Mouse (Mus musculus) liver, embryonic 15.5 days (tissue): Measurements from ENCODE around the gene Sertad3. TPM values are rescaled to one million over a fixed set of nuclear protein-coding genes. Genes with fewer than 3 reads are reported as not detected.
A peak's percentile ranks its signal among the peaks of the same experiment; 100 is the strongest.

Experiments
- ATAC-seq: fragments of 200-750 bp; cut with Nextera tagmentation; 2 replicates; pipeline ENCODE4 v1.8.0; 2017; ENCODE audit warnings: moderate number of reproducible peaks, mild to moderate bottlenecking, moderate library complexity; ENCODE audit not compliant: insufficient read depth
- H3K27ac ChIP-seq: fragments of 300-500 bp; sonication (generic); replicated peaks from 2 replicates; pipeline ENCODE4 v1.5.1; 2015; ENCODE audit warnings: mild to moderate bottlenecking, inconsistent platforms
- H3K27me3 ChIP-seq: fragments of 300-500 bp; sonication (generic); 2 replicates; pipeline ENCODE4 v1.6.1; 2015; ENCODE audit warnings: mild to moderate bottlenecking, inconsistent platforms
- H3K36me3 ChIP-seq: fragments of 300-500 bp; sonication (generic); replicated peaks from 2 replicates; pipeline ENCODE4 v1.6.1; 2015; ENCODE audit warnings: moderate library complexity, mild to moderate bottlenecking, inconsistent platforms
- H3K4me1 ChIP-seq: fragments of 300-500 bp; sonication (generic); replicated peaks from 2 replicates; pipeline ENCODE4 v1.6.1; 2015; ENCODE audit warnings: inconsistent platforms
- H3K4me2 ChIP-seq: fragments of 300-500 bp; sonication (generic); 2 replicates; pipeline ENCODE4 v1.6.1; 2015; ENCODE audit warnings: moderate library complexity, mild to moderate bottlenecking, inconsistent platforms
- H3K4me3 ChIP-seq: fragments of 300-500 bp; sonication (generic); replicated peaks from 2 replicates; pipeline ENCODE4 v1.5.1; 2015; ENCODE audit warnings: mild to moderate bottlenecking, inconsistent platforms
- H3K9ac ChIP-seq: fragments of 300-500 bp; sonication (generic); 2 replicates; pipeline ENCODE4 v1.6.1; 2015; ENCODE audit warnings: moderate library complexity, mild to moderate bottlenecking, inconsistent platforms
- H3K9me3 ChIP-seq: fragments of 300-500 bp; sonication (generic); replicated peaks from 2 replicates; pipeline ENCODE4 v1.6.1; 2016; ENCODE audit warnings: inconsistent platforms
- WGBS: fragments of 180-500 bp; shearing (Covaris S2); methylation state at CpG from one replicate; pipeline ENCODE4 v1.1.7; 2015; ENCODE audit warnings: mixed read lengths; ENCODE audit not compliant: insufficient replicate concordance; 5-methylcytosine and 5-hydroxymethylcytosine counted together
- polyA plus RNA-seq: library from polyadenylated mRNA; unstranded; fragments of >200 nt; fragmentation: Nextera tagmentation; extraction: Ambion mirVana; gene quantifications from 2 replicates; pipeline ENCODE4 v1.2.1, GENCODE M21; 2015

Sertad3 gene
- 35.6 and 38.9 TPM in 2 replicates for polyA plus RNA-seq

DNA sequence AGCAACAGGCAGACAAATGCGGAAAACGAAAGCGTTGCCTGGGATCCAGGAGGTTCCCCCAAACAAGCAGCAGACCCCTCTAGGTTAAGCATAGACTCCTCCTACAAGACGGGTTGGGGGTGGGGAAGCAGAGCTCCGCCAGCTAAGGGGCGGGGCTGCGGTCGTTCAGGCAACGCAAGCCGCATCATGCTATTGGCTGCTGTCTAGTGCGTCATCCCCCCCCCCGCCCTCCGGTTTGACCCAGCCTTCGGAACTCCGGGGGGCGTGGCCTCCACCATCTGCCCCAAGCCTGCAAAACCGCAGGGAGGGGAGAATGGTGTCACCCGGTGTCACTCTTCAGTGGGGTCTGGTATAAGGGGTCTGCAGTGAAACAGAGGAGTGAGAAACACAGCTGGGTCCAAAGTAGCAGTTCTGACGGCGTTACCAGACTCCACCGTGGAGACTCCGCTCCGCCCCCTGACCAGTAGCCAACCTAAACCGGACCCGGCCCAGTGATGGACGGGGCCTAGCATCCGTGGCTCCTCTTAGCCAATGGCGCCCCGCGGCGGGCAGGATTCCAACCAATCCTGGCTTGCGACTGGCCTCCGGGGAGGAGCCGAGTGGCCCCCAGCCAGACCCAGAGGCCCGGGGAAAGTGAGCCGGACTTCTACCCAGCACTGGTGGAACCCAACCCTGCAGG lies at the start of gene Sertad3:
Gene Sertad3, plus strand, starts transcription at position 613 of the 679 bp plus-strand sequence.
- under 1% methylated on average over 36 of the region's 36 CpGs for WGBS
- Histone ChIP-seq H3K27me3 (no peaks in the 10 kb centered on the region), H3K9me3 (no peaks in the 10 kb centered on the region), H3K4me1 (peaks cover 44% of the 10 kb centered on the region), H3K27ac (peak within 1 kb of the TSS; percentile 98), H3K4me3 (peak within 1 kb of the TSS; percentile 85), H3K36me3 (peaks cover 30% of the 10 kb centered on the region), H3K4me2 (peak within 1 kb of the TSS; percentile 76), H3K9ac (peak within 1 kb of the TSS; percentile 95)
- ATAC-seq: peak; percentile 85

DNA sequence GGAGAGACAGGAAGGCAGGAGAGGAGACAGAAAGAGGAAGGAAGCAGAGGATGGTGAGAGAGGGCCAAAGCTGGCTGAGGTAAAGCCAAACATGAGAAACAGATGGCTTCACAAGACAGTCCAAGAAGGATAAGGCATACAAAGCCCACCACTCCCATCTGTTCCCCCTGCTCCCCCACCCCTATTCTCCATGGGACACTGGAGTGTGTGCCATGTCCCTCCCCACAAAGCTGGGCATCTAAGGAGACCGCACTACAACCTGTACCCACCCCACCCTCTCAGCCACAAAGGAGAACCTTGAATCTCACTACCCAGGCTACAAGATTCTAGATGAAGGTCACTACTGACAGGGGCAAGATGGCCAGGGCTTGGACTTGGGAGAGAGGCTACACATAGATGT lies 46.2 kb upstream of the Sertad3 start:
- Histone ChIP-seq H3K4me1 (no peaks in the 10 kb centered on the region), H3K27ac (no peak overlapping the region), H3K4me3 (no peak overlapping the region), H3K36me3 (no peaks in the 10 kb centered on the region), H3K27me3 (peaks cover 30% of the 10 kb centered on the region), H3K9ac (no peak overlapping the region), H3K4me2 (no peak overlapping the region), H3K9me3 (no peaks in the 10 kb centered on the region; the same call in 1 of the 2 replicates)
- 84% methylated on average over 1 of the region's 1 CpGs for WGBS
- no peak for ATAC-seq

DNA sequence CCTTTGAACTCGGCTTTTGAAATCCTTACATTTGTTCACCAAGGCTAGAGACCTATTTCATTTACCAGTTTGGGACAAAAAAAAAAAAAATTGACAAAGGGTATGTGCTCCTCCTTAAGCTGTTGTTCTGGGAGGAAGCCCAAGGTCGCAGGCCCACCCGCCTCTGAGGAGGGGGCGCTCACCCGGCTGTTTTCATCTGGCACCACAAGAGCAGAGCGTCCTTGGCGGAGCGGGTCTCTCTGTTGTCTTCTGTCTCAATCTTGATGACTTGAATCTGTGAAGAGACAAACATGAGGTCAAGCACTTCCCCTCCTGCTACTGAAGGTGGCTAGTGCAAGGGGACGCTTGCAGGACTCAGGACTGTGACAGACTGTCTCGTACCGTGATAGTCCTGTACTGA lies 45.6 kb upstream of the Sertad3 start:
- WGBS: 67% methylated on average over 11 of the region's 11 CpGs
- no peaks in the 10 kb centered on the region; the same call in 1 of the 2 replicates for H3K9me3 ChIP-seq
- no peak overlapping the region for H3K9ac ChIP-seq
- H3K36me3 ChIP-seq: no peaks in the 10 kb centered on the region
- ATAC-seq: no peak
- no peak overlapping the region for H3K27ac ChIP-seq
- H3K27me3 ChIP-seq: peaks cover 37% of the 10 kb centered on the region
- H3K4me1 ChIP-seq: no peaks in the 10 kb centered on the region
- H3K4me3 ChIP-seq: no peak overlapping the region
- H3K4me2 ChIP-seq: no peak overlapping the region

DNA sequence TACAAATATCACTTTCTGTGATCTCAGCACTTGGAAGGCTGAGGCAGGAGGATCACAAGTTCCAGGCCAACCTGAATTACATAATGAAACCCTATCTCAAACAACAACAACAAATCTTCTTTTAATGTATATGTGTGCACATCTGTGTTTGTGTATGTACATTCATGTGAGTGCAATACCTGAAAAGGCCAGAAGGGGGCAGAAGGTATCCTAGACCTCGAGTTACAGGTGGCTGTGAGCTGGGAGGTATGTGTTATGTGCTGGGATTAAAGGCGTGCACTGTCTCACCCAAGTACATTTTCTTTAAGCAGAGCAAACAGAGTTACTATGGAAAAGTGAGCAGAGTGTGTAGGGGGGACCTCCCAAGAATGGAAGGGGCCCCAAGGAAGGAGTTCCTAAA lies 44.4 kb upstream of the Sertad3 start:
- 46% methylated on average over 2 of the region's 2 CpGs for WGBS
- ATAC-seq: no peak
- Histone ChIP-seq H3K4me1 (peaks cover 8% of the 10 kb centered on the region), H3K27ac (no peak overlapping the region), H3K4me3 (no peak overlapping the region), H3K27me3 (peaks cover 45% of the 10 kb centered on the region), H3K9me3 (no peaks in the 10 kb centered on the region; the same call in 1 of the 2 replicates), H3K4me2 (no peak overlapping the region), H3K36me3 (no peaks in the 10 kb centered on the region), H3K9ac (no peak overlapping the region)

DNA sequence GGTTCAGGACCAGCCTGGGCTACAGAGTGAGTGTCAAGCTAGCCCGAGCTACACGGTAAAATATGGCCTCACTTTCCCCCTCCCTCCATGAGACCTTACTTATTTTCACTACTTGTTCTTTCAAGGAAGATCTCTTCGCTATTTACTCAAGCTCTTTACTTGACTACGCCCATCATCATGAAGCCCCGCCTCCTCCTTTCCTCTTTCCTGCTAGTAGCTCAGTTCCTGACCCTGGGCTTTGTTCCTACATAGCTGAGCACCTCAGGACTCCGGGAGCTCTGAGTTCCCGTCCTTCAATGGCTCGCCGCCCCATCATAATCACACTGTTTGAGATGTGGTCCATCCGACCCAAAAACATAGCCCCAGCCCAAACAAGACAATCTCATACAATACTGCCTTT lies 40.2 kb upstream of the Sertad3 start:
- Histone ChIP-seq H3K4me3 (no peak overlapping the region), H3K4me1 (peaks cover 11% of the 10 kb centered on the region), H3K36me3 (no peaks in the 10 kb centered on the region), H3K27me3 (peaks cover 66% of the 10 kb centered on the region), H3K9me3 (no peaks in the 10 kb centered on the region; the same call in 1 of the 2 replicates), H3K4me2 (no peak overlapping the region), H3K27ac (no peak overlapping the region), H3K9ac (no peak overlapping the region)
- WGBS: 19% methylated on average over 10 of the region's 10 CpGs
- ATAC-seq: no peak

DNA sequence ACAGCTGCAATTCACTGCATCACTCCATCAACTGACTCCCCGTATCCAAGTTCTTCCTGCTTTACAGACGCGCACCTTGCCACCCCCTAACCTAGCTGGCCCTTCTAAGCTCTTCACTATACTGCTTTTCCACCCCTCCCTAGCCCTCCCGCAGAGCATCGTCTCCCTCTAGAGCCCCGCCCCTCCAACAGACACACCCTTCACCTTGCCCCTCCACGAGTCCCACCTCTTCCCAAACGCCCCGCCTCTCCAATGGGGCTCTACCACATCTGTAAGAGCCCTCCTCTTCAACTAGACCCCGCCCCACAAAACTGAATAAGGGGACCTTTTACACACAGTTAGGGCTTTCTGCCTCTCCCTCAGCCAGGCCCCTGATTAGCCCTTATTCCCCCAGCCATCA lies 39.8 kb upstream of the Sertad3 start:
- 4% methylated on average over 10 of the region's 10 CpGs for WGBS
- H3K4me3 ChIP-seq: no peak overlapping the region
- no peaks in the 10 kb centered on the region for H3K36me3 ChIP-seq
- no peak overlapping the region for H3K27ac ChIP-seq
- H3K4me1 ChIP-seq: peaks cover 11% of the 10 kb centered on the region
- no peaks in the 10 kb centered on the region; the same call in 1 of the 2 replicates for H3K9me3 ChIP-seq
- ATAC-seq: peak; percentile 44; the same call in 1 of the 2 replicates
- H3K4me2 ChIP-seq: no peak overlapping the region
- H3K9ac ChIP-seq: no peak overlapping the region
- peaks cover 63% of the 10 kb centered on the region for H3K27me3 ChIP-seq

DNA sequence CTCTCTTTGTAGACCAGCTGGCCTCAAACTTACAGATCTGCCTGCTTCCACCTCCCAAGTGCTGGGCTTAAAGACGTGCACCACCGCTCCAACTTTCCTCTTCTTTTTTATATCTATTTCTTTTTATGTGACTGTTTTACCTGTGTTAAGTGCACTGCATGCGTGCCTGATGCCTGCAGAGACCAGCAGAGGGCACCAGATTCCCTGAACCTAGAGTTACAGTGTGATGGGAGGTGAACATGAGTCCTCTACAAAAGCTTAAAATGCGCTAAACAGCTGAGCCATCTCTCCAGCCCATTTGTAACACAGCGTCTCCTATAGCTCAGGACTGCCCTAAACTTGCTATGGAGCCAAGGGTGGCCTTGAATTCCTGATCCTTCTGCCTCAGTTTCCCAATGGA lies 36.0 kb upstream of the Sertad3 start:
- Histone ChIP-seq H3K27me3 (peaks cover 49% of the 10 kb centered on the region), H3K27ac (no peak overlapping the region), H3K4me1 (peaks cover 11% of the 10 kb centered on the region), H3K4me3 (no peak overlapping the region), H3K4me2 (no peak overlapping the region), H3K36me3 (no peaks in the 10 kb centered on the region), H3K9ac (no peak overlapping the region), H3K9me3 (no peaks in the 10 kb centered on the region)
- 43% methylated on average over 5 of the region's 5 CpGs for WGBS
- ATAC-seq: no peak

DNA sequence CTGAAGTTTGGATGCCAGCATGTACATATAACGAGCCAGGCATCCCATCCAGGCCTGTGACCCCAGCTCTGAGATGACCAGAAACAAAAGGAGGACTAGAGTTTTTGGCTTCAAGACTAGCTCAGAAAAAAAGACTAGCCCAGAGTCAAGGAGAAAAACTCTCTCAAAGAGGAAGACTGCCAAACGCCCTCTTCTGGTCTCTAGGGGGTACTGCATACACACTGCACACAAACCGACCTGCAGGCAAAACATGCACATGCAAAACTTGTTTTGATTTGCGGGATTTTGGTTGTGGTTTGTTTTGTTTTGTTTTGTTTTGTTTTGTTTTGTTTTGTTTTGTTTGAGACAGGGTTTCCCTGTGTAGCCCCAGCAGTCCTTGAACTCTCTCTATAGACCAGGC lies 33.6 kb upstream of the Sertad3 start:
- H3K9me3 ChIP-seq: no peaks in the 10 kb centered on the region
- H3K27ac ChIP-seq: no peak overlapping the region
- no peak for ATAC-seq
- H3K9ac ChIP-seq: no peak overlapping the region
- WGBS: 63% methylated on average over 4 of the region's 4 CpGs
- no peaks in the 10 kb centered on the region for H3K36me3 ChIP-seq
- H3K27me3 ChIP-seq: peaks cover 47% of the 10 kb centered on the region
- H3K4me1 ChIP-seq: no peaks in the 10 kb centered on the region
- H3K4me2 ChIP-seq: no peak overlapping the region
- no peak overlapping the region for H3K4me3 ChIP-seq

DNA sequence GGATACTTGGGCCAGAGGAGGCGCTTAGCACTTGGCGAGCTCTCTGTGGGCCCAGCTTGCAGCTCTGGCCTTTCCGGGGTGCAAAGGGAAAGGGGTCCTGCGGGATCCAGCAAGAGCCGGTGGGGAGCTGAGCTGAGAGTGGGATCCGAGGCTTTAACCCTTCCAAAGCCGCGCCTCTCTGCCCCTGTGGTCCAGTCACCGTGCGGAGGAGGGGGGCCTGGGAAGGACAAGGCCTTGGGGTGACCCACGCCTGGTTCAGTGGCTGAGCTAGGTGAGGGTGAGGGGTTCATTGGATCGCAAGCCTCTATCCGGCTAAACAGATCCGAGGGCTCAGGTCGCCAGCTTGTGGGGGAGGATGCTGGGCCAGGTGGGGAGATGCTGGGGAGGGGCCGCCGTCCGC lies 27.5 kb upstream of the Sertad3 start:
- Histone ChIP-seq H3K4me2 (peak overlapping the region; percentile 90), H3K9me3 (no peaks in the 10 kb centered on the region), H3K4me3 (peak overlapping the region; percentile 80), H3K36me3 (peaks cover 14% of the 10 kb centered on the region), H3K27me3 (peaks cover 52% of the 10 kb centered on the region), H3K9ac (peak overlapping the region; percentile 55; the same call in 1 of the 2 replicates), H3K4me1 (peaks cover 40% of the 10 kb centered on the region), H3K27ac (no peak overlapping the region)
- ATAC-seq: no peak
- 12% methylated on average over 18 of the region's 18 CpGs for WGBS

DNA sequence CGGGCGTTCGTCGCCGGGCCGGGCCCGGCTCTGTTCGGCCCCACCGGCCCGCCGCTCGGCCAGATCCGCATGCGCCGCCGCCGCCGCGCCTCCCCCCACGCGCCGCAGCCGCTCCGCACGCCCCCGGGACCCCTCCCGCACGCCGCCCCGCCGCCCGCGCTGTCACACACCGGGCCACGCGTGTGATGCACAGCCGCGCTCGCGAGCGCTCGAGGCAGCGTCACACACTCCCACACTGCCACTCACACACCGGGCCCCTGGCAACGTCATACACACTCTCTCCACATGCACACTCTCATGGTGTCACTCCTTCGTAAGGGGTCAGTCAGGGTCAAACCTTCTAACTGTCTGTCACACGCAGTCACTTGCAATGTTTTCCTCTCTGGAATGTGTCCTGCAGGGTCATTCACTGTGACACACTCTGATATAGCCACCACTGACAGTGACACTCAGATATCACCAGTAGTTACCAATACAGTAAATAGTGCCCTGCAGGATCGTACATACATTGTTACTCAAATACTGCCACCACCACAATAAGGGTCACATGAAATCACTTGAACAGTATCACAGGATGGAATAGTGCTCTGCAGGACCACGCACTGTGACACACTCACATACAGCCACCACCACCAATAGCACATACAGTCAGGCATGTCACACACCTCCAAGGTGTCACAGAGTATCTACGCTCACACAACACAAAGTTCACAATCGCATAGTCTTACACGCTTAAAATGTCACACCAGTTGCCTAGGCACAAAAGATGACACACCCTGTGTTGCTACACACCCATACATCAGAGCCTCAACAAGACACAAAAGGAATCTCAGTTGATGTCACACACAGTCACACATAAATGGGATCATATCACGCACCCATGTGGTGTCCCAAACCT lies 26.8 kb upstream of the Sertad3 start:
- H3K9me3 ChIP-seq: no peaks in the 10 kb centered on the region
- H3K27ac ChIP-seq: no peak overlapping the region; the same call in 1 of the 2 replicates
- peak overlapping the region; percentile 80 for H3K4me3 ChIP-seq
- H3K4me2 ChIP-seq: peak overlapping the region; percentile 90
- peak overlapping the region; percentile 55 for H3K9ac ChIP-seq
- no peak for ATAC-seq
- peaks cover 52% of the 10 kb centered on the region for H3K27me3 ChIP-seq
- H3K36me3 ChIP-seq: peaks cover 19% of the 10 kb centered on the region
- 7% methylated on average over 52 of the region's 53 CpGs for WGBS
- peaks cover 46% of the 10 kb centered on the region for H3K4me1 ChIP-seq
